Mouse (Mus musculus) liver, adult (tissue): ENCODE results near the gene Ccnl1.

Source experiments
- GATA4 ChIP-seq: IDR thresholded peaks from 2 replicates; pipeline ENCODE4 v1.6.1; 2014; ENCODE audit warnings: mild to moderate bottlenecking, low read length; ENCODE audit not compliant: insufficient replicate concordance

Ccnl1 gene

DNA sequence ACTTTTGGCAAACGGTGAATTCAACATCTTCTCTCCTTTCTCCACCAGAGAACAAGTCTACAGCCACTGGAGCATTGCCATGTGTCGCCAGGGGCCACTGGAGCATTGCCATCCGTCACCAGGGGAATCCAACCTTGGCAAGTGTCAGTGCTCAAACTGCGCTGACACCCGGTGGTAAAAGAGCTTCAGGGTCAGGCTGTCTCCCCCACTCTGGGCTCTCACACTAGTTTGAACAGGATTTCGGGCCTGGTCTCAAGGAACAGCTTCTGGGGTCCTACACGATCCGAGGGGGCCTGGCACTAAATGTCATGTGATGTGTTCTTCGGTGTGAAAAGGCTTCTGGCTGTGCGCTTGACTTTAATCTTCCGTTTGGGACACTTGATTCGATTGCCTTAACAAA lies 21.7 kb downstream of the Ccnl1 start:
- TF ChIP-seq GATA4, result no peak

DNA sequence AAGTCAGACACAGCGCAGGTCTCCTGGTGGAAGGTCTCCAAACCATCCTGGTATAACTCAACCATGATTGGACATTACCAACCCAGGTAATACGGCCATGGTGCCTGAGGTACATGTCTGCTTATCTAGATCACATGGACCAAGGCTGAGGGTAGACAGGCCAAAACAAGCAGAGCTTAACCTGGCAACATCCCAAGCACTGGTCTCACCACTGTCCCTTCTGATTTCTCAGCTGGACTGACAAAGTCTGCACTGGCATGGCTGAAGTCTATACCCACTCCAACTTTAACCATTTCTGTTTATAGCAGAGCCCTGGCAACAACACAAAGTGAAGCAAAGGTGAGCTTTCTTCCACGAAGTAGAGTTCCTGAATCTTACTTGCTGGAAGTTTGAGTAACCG lies 22.9 kb downstream of the Ccnl1 start:
- TF ChIP-seq GATA4, result no peak

GRCm38 (mm10) chr3:65933726-65934125 lies 24.3 kb downstream of the Ccnl1 start:
- no peak for TF ChIP-seq GATA4

- TF ChIP-seq GATA4, result no peak
Observed at GRCm38 (mm10) chr3:65931542-65931941, 26.5 kb downstream of the Ccnl1 start.

DNA sequence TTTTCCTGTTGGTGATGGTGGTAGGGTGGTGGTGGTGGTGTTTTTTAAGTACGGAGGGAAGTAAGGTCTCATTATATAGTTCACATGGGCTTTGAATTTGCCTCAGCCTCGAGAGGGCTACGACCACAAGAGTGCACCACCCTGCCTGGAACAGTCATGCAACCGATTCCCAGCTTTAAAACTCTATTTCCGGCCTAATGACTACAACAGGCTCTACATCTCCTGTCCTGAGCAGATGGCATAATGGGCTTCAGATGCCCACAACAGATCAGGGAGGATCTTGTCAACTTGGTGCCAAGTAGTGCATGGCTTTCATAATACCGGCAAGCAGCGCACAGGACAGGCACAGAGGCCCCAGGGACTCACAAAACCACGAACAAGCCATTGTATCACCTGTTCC lies 27.4 kb downstream of the Ccnl1 start:
- no peak for TF ChIP-seq GATA4

DNA sequence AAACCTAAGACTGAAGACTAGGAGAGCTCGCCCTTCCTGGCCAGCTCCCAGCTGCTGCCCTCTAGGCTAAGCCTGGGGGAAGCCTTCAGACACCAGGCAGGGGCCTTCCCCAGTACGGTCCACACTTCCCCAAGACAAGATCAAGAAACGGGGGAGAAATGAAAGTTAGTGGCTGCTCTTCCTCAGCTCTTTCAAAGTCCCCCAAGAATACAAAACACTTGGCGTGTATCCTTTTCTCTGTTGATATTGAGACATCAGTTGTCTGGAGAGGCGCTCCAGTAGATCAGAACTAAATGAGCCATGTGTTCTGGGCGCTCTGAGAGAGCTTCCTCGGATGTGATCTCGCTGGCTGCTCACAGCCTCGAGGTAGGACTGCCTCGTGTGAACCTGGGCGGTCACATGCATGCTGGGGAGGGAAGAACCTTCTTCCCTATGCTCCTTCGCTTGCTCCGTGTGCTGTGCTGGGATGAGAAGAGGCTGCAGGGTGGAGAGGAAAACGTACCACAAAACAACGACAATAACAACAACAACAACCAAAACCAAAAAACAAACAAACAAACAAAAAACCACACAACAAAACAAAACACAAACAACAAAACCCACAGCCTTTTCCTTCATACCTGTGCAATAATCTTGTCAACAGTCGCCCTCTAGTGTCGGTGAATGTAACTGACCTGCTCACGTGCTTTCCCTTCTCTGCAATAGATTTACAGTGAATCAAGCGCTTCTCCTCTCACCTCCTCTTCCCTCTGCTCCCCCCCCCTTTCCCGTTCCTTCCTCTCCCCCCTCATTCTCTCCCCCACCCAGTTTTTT lies 28.0 kb downstream of the Ccnl1 start:
- no peak for TF ChIP-seq GATA4

DNA sequence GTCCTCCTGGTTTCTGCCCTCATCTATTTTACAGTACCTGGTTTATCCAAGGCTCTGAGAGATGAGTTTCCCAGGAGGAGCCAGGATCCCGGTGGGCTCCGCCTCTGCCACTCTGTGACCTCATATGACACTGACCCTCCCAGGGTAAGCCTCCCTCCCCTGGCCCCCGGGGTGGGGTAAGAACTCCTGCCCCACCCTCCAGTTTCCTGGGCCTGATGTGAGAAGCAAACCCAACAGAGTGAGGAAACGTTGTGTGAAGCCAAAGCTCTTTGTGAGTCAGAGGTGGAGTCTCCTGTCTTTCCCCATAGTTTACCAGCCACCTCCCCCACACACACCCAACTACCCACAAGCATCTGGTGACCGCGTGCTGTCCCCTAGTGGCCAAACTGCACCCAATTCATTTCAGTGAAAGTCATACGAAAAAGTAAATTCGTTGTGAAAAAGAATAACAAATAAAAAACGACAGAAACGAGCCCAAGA lies 28.7 kb downstream of the Ccnl1 start:
- TF ChIP-seq GATA4, result no peak

- no peak for TF ChIP-seq GATA4
Observed at GRCm38 (mm10) chr3:65928614-65929272, 29.3 kb downstream of the Ccnl1 start.

GRCm38 (mm10) chr3:65927685-65928084 lies 30.4 kb downstream of the Ccnl1 start:
- TF ChIP-seq GATA4, result no peak

DNA sequence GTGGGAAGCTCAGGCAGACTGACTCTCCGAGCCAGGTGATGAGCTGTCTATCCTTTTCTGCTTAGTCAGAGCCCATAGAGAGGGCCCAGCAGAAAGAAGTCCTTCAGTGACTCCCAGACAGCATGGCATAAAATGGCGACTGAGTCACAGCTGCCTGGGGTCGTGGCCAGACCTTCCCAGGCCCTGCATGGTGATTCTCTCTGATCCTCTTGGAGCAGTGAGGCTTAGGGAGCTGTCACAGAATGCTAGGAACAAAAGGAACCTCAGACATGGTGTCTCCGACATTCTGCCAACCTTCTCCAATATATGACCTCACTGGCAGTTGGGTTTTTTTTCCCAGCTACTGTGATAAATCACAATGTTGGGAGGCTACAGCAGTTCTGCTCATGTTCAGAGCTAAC lies 30.9 kb downstream of the Ccnl1 start:
- no peak for TF ChIP-seq GATA4

DNA sequence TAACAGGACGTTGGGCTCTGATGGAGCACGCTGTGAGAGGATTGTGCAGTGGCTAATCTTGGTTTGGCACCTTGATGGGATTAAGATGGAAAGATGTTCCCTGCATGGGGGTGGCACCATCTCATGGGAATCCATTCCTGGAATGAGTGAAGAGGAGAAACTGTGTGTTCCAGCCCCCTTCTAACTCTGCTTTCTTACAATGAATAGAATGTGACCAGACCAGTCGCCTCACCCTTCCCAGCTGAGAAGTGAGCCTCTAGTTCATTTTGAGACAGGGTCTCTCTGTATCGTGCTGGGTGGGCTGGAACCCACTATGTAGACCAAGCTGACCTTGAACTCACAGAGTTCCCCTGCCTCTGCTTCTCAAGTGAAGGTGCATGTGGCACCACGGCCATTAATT lies 31.6 kb downstream of the Ccnl1 start:
- TF ChIP-seq GATA4, result no peak

GRCm38 (mm10) chr3:65925058-65925740 lies 32.9 kb downstream of the Ccnl1 start:
- TF ChIP-seq GATA4, result no peak

DNA sequence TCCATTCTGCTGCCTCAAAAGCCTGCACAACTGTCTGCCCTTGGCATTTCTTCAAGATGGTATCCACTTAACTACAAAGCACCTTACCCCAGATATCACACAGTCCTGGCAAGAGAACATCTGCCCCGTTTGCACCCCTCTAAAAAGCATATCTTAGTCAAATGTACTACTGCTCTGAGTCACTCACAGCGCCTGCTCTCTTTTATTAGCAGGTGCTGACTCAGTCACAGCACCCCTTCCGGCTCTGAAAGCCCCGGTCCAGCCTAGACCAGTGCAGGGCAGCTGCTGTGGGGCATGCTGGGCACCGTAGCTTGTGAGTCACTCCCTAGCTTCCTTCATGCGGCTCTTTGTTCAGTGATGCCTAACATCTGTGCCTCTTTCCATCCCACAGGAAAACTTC lies 35.6 kb downstream of the Ccnl1 start:
- TF ChIP-seq GATA4, result no peak

- TF ChIP-seq GATA4, result no peak
Observed at GRCm38 (mm10) chr3:65921671-65922070, 36.4 kb downstream of the Ccnl1 start.

DNA sequence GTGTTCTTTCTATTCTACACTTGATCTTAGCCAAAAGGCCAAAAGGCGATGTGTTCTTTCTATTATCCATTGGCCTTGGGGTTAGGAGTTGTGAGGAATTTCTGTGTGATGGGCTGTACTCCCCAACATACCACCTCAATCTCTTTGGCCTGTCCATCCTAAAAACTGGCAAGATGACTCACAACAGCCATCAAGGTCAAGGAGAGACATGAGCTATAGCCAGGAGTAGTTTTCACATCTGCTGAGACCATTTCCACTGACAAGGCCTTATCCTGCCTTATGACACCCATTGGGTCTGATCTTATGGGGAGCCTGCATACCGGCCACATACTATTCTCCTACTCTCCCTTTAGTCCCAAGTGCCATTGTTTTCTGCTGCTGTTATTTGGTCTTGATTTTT lies 39.0 kb downstream of the Ccnl1 start:
- TF ChIP-seq GATA4, result no peak

DNA sequence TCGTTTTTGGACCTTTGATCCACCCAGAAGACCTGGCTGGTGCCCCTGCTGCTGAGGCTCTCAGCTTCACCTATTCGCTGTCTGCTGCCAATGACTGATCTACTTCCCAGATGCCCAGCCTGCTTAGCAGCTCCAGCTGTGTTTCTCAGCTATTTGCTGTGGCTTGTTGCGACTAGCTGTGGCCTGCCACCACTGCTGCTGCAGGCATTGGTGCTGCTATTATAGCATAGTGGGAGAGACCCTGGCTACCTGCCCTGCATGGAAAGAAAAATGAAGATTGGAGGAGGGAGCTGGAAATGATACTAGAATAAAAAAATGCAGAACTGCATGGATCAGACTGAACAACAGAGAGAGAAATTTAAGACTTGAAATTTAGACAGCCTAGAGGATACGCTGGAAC lies 45.1 kb downstream of the Ccnl1 start:
- no peak for TF ChIP-seq GATA4

DNA sequence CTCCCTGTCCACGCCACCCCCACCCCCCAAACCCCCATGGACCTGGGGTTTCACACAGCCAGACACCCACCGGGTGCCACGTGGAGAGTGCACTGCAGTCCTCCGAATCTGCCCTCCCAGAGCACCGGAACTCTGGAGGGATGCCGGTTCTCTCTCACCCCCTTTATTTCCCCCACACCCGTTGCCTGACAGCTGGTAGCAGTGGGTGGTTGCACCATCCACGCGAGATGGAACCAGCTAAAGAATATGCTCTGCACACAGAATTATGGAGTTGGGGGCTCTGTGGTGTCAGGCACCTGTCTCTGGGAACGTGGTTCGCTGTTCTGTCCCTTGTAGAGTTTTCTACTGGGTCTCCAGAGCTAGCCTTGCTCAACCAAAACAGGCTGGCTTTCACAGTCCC lies 45.8 kb downstream of the Ccnl1 start:
- no peak for TF ChIP-seq GATA4

DNA sequence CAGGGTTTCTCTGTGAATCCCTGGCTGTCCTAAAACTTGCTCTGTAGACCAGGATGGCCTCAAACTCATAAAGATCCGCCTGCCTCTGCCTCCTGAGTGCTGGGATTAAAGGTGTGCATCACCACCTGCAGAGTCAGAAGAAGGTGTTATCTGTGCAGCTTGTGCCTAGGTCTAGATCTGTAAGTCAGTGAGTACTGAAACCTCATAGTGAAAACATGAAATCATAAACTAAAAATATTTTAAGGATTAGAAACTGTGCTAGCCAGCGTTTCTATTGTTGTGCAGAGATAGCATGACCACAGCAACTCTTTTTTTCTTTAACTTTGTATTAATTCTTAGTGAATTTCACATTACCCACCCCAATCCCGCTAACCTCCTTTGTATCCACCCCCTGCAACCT lies 46.8 kb downstream of the Ccnl1 start:
- no peak for TF ChIP-seq GATA4
